Mouse (Mus musculus) heart, postnatal 0 days (tissue): ENCODE data around the gene Robo1. TPM values are rescaled to one million over a fixed set of nuclear protein-coding genes. Genes with fewer than 3 reads are reported as not detected.

Source experiments
- ATAC-seq: fragments of 200-750 bp; cut with Nextera tagmentation; 2 replicates; pipeline ENCODE4 v1.8.0; 2017; ENCODE audit warnings: low read depth, moderate number of reproducible peaks, moderate library complexity; ENCODE audit not compliant: insufficient read depth
- DNase-seq: peaks from one replicate; pipeline ENCODE4 v3.0.0-alpha.2; 2016; ENCODE audit warnings: low spot score
- H3K27ac ChIP-seq: fragments of 300-500 bp; sonication (generic); 2 replicates; pipeline ENCODE4 v1.5.1; 2014; ENCODE audit warnings: low read depth, mild to moderate bottlenecking
- H3K27me3 ChIP-seq: fragments of 300-500 bp; sonication (generic); 2 replicates; pipeline ENCODE4 v1.6.1; 2014; ENCODE audit warnings: low read length, mixed read lengths; ENCODE audit not compliant: control insufficient read depth, insufficient read depth
- H3K36me3 ChIP-seq: fragments of 300-500 bp; sonication (generic); replicated peaks from 2 replicates; pipeline ENCODE4 v1.6.1; 2014; ENCODE audit warnings: low read length, mixed read lengths; ENCODE audit not compliant: control insufficient read depth, insufficient read depth
- H3K4me1 ChIP-seq: fragments of 300-500 bp; sonication (generic); 2 replicates; pipeline ENCODE4 v1.6.1; 2014; ENCODE audit warnings: antibody characterized with exemption; ENCODE audit not compliant: control insufficient read depth, insufficient read depth
- H3K4me2 ChIP-seq: fragments of 300-500 bp; sonication (generic); 2 replicates; pipeline ENCODE4 v1.6.1; 2014; ENCODE audit warnings: low read depth, mild to moderate bottlenecking, low read length, moderate library complexity
- H3K4me3 ChIP-seq: fragments of 300-500 bp; sonication (generic); 2 replicates; pipeline ENCODE4 v1.5.1; 2014; ENCODE audit warnings: low read depth, low read length
- H3K9ac ChIP-seq: fragments of 300-500 bp; sonication (generic); replicated peaks from 2 replicates; pipeline ENCODE4 v1.6.1; 2014; ENCODE audit warnings: low read depth, low read length, mixed read lengths
- H3K9me3 ChIP-seq: fragments of 300-500 bp; sonication (generic); replicated peaks from 2 replicates; pipeline ENCODE4 v1.6.1; 2016; ENCODE audit warnings: low read length; ENCODE audit not compliant: control insufficient read depth
- CTCF ChIP-seq: IDR thresholded peaks from 2 replicates; pipeline ENCODE4 v1.5.1; 2016; ENCODE audit warnings: antibody characterized with exemption, control low read depth, low read depth
- EP300 ChIP-seq: IDR thresholded peaks from 2 replicates; pipeline ENCODE4 v1.6.1; 2016; ENCODE audit warnings: antibody characterized with exemption, low read depth
- WGBS: fragments of 180-500 bp; shearing (Covaris S2); extraction: QIAGEN DNeasy Blood & Tissue Kit; methylation state at CpG from one replicate; pipeline ENCODE4 v1.1.7; 2014; 5-methylcytosine and 5-hydroxymethylcytosine counted together
- polyA plus RNA-seq: library from polyadenylated mRNA; unstranded; fragments of >200 nt; fragmentation: Nextera tagmentation; extraction: Ambion mirVana; gene quantifications from 2 replicates; pipeline ENCODE4 v1.2.1, GENCODE M21; 2015
- total RNA-seq: library from RNA; depleted of rRNA; stranded (reverse); fragments of >200 nt; gene quantifications from 2 replicates; pipeline ENCODE4 v1.2.3, GENCODE M21; 2014; ENCODE audit warnings: low replicate concordance

Robo1 gene
- total and polyA plus RNA-seq, 2 experiments from 2014 or later, result 2.8 to 4.0 TPM

DNA sequence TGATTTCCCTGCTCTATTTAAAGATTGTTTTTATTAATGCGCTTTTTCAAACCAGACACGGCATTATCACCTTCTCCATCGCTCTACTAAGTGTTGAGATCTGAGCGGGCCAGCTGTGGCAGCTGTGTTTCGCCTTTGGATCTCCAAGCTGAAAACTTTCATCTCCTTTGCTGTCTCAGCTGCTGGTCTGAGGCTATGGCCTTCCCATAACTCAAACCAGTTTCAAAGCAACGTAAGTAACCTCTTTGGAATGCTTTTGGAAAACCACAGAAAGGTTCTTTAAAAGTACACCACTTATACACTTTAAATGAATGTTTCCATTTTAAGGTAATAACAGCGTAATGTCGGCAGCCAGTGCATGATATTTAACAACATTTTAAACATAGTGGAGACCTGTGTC, 520.3 kb downstream of the Robo1 start:
- DNase-seq (no peak), ATAC-seq (no peak)
- Histone ChIP-seq H3K4me1 (no peaks in the 10 kb centered on the region), H3K4me2 (no peak overlapping the region), H3K9me3 (no peaks in the 10 kb centered on the region), H3K36me3 (no peaks in the 10 kb centered on the region), H3K9ac (no peak overlapping the region), H3K27me3 (no peaks in the 10 kb centered on the region), H3K27ac (no peak overlapping the region), H3K4me3 (no peak overlapping the region)
- 76% methylated on average over 8 of the region's 8 CpGs for WGBS
- TF ChIP-seq CTCF (no peak), EP300 (no peak)

DNA sequence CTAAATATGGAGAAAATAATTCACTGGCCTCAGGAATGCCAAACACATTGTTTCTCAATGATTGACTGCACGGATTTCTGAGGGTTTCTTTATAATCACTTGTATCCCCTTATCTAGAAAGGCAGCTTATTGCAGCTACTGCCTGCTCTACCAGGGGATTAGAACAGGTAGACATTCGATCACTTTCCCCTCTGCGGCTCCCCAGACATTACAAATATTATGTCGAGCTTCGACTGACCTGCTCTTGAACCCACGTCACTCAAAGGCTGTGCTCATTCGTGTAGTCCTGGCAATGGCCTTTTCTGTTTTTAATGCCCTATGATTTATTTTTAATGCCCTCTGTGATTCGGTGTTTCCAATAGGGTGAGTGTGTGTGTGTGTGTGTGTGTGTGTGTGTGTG, 521.4 kb downstream of the Robo1 start:
- Histone ChIP-seq H3K4me2 (no peak overlapping the region), H3K9me3 (no peaks in the 10 kb centered on the region), H3K27me3 (no peaks in the 10 kb centered on the region), H3K4me3 (no peak overlapping the region), H3K27ac (no peak overlapping the region), H3K36me3 (no peaks in the 10 kb centered on the region), H3K9ac (no peak overlapping the region), H3K4me1 (no peaks in the 10 kb centered on the region)
- WGBS, result 70% methylated on average over 8 of the region's 8 CpGs
- TF ChIP-seq CTCF (no peak), EP300 (no peak)
- ATAC-seq (no peak), DNase-seq (no peak)

DNA sequence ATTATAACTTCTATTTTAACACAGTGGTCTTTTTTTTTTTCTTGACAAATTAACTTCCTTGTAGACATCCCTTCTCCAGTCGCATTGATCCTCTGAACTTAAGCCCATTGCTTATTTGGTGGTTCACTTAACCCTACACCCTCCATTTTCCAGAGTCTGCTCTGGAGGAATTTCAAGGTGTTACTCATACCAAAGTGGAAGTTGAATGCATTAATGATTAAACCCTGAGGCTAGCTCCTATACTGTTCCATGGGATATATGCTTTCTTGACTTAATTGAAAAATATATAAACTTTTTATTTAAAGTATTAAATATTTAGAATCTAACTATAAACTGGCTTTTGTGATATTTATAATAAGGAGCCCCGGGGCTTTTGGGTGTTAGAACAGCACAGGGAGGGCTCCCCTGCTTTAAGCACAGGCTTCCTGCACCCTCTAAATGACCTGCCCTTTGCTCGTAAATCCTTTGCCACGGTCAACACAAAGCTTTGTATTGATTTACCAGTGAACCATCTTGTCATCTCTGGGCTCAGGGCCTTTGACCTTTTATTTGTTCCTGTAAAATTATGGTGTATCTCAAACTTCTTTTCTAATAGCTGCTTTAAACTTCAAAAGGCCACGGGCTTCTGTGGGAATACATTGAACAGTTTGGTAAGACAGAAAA, 522.4 kb downstream of the Robo1 start:
- Histone ChIP-seq H3K27ac (no peak overlapping the region), H3K4me2 (no peak overlapping the region), H3K4me3 (no peak overlapping the region), H3K9ac (no peak overlapping the region), H3K36me3 (no peaks in the 10 kb centered on the region), H3K4me1 (no peaks in the 10 kb centered on the region), H3K9me3 (no peaks in the 10 kb centered on the region), H3K27me3 (no peaks in the 10 kb centered on the region)
- no peak for ATAC-seq
- TF ChIP-seq CTCF (no peak), EP300 (no peak)
- WGBS, result 81% methylated on average over 5 of the region's 5 CpGs
- DNase-seq, result no peak

DNA sequence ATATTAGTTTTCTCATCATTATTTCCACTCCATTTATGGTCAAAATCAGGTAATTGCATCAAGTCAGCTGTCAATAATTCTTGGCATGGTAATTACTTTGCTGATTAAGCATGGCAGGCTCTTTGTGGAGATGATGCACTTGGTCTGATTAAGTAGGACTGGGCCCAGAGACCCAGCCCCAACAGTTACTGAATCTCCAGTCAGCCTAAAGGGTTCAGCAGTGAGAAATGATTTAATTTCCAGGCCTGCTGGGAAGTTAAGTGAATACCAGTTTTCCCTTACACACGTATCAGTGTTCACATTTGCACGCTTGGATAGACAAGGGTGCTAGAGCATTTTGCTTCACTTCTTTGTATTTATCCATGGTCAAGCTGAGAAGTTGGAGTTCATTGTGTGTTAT, 526.2 kb downstream of the Robo1 start:
- no peak overlapping the region for H3K4me2 ChIP-seq
- no peaks in the 10 kb centered on the region for H3K36me3 ChIP-seq
- H3K9ac ChIP-seq, result no peak overlapping the region
- no peak for ATAC-seq
- 90% methylated on average over 2 of the region's 2 CpGs for WGBS
- DNase-seq, result no peak
- H3K4me1 ChIP-seq, result no peaks in the 10 kb centered on the region
- H3K27ac ChIP-seq, result no peak overlapping the region
- TF ChIP-seq CTCF, result no peak
- no peak for TF ChIP-seq EP300
- H3K4me3 ChIP-seq, result no peak overlapping the region
- no peaks in the 10 kb centered on the region for H3K27me3 ChIP-seq
- no peaks in the 10 kb centered on the region for H3K9me3 ChIP-seq

DNA sequence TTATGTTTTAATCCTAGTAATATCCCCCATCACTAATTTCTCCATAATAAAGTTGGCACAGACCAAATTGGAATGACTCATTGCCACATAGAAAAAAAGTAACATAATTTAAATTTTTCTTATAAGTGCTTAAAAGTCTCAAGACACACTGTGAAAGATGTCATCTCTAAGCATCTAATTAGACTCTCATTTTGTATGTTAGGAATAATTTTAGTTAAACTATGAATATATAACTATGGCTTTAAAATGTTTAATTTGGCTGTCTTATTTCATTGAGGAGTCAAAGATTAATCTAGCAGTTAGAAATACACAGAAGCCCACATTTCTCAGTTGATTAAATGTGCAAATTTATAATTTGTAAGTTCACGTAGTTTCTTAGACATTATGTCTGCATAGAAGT, 530.9 kb downstream of the Robo1 start:
- Histone ChIP-seq H3K9ac (no peak overlapping the region), H3K27me3 (no peaks in the 10 kb centered on the region), H3K36me3 (no peaks in the 10 kb centered on the region), H3K9me3 (no peaks in the 10 kb centered on the region), H3K4me1 (no peaks in the 10 kb centered on the region), H3K4me2 (no peak overlapping the region), H3K27ac (no peak overlapping the region), H3K4me3 (no peak overlapping the region)
- no peak for ATAC-seq
- 87% methylated on average over 1 of the region's 1 CpGs for WGBS
- no peak for TF ChIP-seq CTCF
- no peak for TF ChIP-seq EP300
- no peak for DNase-seq

DNA sequence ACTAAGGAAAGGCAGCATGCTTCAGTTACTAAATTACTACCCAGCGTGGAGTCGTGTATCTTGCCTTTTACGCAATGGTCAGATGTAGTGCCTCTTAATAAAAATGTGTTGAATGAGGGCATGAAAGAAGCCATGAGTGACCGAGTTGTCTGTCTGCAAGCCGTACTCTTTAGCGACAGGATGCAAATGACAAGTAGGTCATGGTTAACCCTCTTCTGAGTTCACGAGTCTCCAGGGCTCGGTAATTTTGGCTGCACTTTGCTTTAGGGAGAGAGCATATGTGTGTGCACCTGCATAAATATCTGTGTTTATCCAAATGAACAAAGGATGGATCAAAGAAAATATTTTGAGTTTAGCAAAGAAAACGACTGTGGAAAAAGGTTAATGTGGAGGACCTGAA, 533.0 kb downstream of the Robo1 start:
- no peak for ATAC-seq
- no peaks in the 10 kb centered on the region for H3K27me3 ChIP-seq
- H3K4me3 ChIP-seq, result no peak overlapping the region
- no peak for DNase-seq
- no peak overlapping the region for H3K4me2 ChIP-seq
- TF ChIP-seq CTCF, result no peak
- no peak for TF ChIP-seq EP300
- no peak overlapping the region for H3K9ac ChIP-seq
- H3K4me1 ChIP-seq, result no peaks in the 10 kb centered on the region
- H3K36me3 ChIP-seq, result no peaks in the 10 kb centered on the region
- 76% methylated on average over 9 of the region's 9 CpGs for WGBS
- H3K9me3 ChIP-seq, result no peaks in the 10 kb centered on the region
- no peak overlapping the region for H3K27ac ChIP-seq
